Mouse (Mus musculus) ES-Bruce4 (cell line): Measurements from ENCODE around the gene Fam43a.

Experiments
- CTCF ChIP-seq: IDR thresholded peaks from one replicate; pipeline ENCODE4 v1.8.1; 2011; ENCODE audit warnings: low read depth, low read length
- EP300 ChIP-seq: IDR thresholded peaks from 2 replicates; pipeline ENCODE4 v1.6.1; 2011; ENCODE audit warnings: low read depth, low read length; ENCODE audit not compliant: insufficient read depth
- POLR2A ChIP-seq: IDR thresholded peaks from one replicate; pipeline ENCODE4 v1.8.1; 2011; ENCODE audit warnings: low read length; ENCODE audit not compliant: insufficient read depth

DNA sequence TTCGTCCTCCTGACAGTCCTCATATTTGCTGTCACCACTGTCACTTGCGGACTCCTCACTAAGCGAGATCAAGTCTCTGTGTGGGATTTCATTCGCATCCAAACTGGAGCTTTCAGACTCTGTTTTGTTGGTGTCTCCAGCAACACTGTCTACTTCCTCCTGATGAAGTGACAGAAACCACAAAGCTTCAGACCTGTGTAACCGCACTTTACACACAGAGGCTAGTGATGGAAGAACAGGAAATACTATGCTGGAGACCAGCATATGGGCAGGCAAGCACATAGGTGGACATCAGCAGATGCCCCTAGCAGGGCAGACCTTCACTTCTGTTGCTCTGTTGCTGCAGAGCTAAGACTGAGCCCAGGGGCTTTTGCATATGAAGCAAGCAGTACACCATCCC, 28.1 kb upstream of the Fam43a start:
- TF ChIP-seq POLR2A (no peak), CTCF (no peak), EP300 (no peak)
